Mouse (Mus musculus): ENCODE data around the gene Hdhd5. TPM values are rescaled to one million over a fixed set of nuclear protein-coding genes. Genes with fewer than 3 reads are reported as not detected.
A peak's percentile ranks its signal among the peaks of the same experiment; 100 is the strongest.

The Hdhd5 gene
- total RNA-seq, 2 experiments from 2014 or later, result 4.7 to 9.6 TPM

DNA sequence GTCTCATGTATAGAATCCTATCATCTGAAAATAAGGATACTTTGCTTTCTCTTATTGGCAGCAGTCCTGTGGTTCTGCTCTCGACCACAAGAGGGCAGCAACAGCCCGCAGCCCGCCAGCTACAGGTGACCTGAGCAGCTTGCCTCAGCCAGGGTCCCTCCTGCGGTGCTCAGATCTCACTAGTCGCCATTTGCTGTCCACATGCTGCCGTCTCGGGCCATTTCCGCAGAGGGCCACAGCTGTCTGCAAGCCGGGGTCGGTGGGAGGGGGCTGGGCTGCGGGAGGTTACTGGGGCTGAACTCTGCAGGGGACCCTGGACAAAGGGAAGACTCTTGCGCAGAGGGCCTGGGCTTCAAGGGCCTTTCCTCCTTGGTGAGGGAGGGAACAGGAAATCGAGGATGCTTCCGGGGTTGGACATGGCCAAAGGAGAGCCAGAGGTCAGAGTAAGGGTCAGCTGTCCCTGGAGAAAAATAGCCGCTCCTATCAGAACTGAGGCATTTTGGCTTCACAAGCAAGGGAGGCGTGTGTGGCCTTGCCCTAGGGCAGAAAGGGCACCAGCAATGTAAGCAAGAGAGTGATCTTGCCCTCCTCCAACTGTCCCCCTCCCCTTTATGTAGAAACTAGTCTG lies 8.1 kb upstream of the Hdhd5 start:
- peak; percentile 93 for ATAC-seq (replicated peaks; ENCODE audit: poor library complexity, severe bottlenecking)

DNA sequence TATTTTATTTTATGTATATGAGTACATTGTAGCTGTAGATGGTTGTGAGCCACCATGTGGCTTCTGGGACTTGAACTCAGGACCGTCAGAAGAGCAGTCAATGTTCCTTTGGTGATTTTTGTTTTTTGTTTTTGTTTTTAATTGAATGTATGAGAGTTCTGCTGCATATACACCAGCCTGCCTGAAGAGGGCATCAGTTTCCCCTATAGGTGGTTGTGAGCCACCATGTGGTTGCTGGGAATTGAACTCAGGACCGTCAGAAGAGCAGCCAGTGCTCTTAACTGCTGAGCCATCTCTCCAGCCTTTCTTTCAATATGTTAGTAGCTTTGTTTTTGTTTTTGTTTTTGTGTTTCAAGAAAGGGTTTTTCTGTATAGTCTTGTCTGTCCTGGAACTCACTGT lies 5.2 kb upstream of the Hdhd5 start:
- no peak for ATAC-seq (replicated peaks; ENCODE audit: poor library complexity, severe bottlenecking)

DNA sequence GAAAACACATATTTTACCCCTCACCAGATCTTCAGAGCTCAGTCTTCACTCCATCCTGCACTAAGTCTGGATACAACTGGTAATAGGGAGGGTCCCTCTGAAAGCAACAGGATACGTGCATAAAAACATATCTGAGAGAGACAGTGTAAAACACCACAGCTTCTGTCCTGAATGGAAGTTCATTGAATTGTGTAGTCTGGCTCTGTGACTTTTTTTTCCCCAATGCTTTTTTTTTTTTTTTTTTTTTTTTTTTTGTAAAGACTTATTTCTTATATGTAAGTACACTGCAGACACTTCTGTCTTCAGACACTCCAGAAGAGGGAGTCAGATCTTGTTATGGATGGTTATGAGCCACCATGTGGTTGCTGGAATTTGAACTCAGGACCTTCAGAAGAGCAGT lies 1.5 kb upstream of the Hdhd5 start:
- no peak for ATAC-seq (replicated peaks; ENCODE audit: poor library complexity, severe bottlenecking)

DNA sequence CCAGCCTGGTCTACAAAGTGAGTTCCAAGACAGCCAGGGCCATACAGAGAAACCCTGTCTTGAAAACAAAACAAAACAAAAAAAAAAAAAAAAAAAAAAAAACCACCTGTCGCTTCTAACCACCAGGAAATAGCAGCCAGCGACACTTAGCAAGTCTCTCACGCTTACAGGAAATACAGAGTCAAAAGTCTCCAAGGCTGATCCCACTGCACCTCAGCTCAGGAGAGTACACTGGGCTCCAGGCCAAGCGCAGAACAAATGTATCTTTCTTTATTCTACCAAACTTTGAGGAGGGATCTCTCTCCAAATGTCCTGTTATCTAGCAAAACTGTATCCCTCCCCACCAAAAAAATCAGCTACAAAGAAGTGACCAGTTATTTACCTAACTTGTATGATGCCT lies 2.0 kb downstream of the Hdhd5 start:
- no peak for ATAC-seq (replicated peaks; ENCODE audit: poor library complexity, severe bottlenecking)

DNA sequence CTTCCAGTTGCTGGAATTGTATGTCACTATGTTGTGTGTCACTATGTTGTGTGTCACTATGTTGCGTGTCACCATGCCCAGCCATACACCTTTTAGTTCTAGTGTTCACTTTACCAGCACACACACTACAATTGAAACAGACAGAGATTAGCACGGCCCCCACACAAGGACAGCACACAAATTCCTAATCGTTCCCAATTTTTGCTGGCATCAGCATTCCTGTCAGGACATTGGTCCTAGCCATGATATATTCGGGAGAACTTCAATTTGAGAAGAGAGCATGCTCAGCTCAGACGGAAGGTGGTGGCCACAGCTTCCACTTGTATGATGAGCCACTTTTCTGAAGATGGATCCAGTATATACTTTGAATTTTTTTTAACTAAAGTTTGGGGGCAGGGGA lies 6.3 kb downstream of the Hdhd5 start:
- ATAC-seq (replicated peaks; ENCODE audit: poor library complexity, severe bottlenecking), result no peak

DNA sequence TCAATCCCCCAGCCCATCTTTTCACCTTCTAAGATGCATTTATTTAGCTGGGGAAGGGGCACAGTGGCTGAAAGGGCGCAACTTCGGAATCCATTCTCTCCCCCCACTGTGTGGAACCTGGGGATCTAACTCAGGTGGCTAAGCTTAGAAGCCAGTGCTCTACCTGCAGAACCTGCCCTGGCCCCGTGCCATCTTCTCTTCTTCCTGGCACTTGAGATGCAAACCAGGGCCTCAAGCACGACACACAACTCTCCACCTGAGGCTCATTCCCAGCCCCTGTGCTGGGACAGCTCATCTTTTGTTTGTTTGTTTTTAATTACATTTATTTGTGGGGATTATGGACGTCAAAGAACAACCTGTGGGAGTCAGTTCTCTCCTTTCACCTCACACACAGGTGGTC lies 11.5 kb downstream of the Hdhd5 start:
- ATAC-seq (replicated peaks; ENCODE audit: poor library complexity, severe bottlenecking), result no peak

DNA sequence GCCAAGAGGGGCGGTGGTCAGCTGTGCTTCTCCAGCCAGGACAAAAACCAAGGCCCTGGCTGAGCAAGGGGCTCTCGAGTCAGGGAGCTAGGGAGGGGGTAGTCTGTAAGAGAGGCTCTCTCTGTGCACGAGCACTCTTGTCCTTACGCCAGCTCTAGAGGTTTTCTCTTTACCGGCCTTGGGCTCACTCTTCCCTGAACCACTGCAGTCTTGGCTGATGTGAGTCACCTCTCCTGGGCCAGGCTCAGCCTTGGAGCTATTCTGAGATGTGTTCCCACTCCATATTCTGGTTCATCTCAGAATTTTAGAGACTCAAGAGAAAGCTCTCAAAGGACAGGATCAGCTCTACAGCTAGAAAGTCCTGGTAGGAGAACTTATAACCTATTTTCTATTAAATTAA lies 13.8 kb downstream of the Hdhd5 start:
- ATAC-seq (replicated peaks; ENCODE audit: poor library complexity, severe bottlenecking), result no peak

DNA sequence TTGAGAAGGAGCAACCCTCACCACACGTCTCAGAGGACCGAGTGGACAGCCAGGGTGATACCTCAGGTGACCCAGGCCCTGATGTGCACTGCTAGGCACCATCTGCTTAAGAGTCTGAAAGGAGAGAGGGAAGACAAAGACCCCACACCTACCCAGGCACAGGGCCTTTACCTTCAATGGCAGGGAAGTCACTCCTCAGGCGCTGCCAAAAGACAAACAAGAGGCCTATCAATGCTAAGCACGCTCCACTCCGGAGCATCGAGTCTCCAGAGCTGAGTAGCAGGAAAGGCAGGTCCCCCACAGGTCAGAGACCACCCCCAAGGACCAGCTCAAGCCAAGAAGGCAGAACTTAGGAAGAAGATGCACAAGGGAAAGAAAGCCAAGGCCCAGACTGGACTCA lies 14.2 kb downstream of the Hdhd5 start:
- no peak for ATAC-seq (replicated peaks; ENCODE audit: poor library complexity, severe bottlenecking)

DNA sequence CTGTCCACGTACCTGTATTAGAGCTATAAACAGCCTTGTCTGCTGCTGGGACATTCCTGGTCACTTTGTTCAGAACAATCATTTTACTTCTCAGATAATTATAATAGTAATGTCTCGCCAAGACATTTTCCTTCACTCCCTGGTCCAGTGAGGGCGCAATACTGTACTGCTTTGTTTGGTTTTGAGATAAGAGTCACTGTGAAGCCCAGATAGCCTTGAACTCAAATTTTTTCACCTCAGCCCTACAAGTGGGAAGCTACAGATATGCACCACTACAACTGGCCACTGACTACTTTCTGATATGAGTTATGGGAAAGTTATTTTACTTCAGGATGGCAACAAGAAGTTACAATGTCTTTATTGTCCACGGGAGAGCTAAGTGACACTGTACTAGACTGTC lies 14.7 kb downstream of the Hdhd5 start:
- no peak for ATAC-seq (replicated peaks; ENCODE audit: poor library complexity, severe bottlenecking)

DNA sequence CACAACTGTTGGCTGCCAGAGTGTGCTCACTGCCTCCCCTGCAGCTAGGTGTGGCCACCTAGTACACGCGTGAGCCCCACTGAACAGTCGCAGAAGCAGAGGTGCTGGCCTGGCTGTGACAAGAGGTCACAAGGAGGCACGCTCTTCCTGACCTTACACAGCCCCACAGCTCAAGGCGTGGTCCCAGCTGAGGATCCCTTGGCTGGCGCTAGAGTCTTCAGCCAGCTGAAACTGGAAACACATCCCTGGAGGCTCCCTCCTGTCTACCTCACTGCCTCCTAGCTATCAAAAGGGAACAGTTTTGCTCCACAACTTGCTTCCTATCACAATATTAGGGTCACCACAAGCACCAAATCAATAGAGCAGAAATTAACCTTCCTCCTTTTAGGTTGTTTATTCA lies 19.9 kb downstream of the Hdhd5 start:
- no peak for ATAC-seq (replicated peaks; ENCODE audit: poor library complexity, severe bottlenecking)

DNA sequence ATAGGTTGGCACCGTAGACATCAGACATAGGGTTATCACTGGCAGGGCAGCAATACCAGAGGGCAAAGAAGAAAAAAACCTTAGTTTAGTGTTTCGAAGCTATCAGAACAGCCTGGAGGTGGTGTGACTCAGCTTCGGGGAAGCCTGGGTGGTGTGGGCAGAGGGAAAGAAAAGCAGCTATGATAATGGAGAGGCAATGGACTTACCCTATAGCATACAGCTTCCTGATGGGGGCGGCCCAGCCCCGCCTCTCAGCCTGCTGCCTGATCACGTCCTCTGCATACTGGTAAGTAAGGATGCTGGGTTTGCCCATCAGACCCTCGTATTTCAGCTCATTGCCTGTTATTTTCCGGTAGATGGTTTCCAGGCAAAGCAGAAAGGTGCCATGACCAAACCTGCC lies 20.7 kb downstream of the Hdhd5 start:
- no peak for ATAC-seq (replicated peaks; ENCODE audit: poor library complexity, severe bottlenecking)

DNA sequence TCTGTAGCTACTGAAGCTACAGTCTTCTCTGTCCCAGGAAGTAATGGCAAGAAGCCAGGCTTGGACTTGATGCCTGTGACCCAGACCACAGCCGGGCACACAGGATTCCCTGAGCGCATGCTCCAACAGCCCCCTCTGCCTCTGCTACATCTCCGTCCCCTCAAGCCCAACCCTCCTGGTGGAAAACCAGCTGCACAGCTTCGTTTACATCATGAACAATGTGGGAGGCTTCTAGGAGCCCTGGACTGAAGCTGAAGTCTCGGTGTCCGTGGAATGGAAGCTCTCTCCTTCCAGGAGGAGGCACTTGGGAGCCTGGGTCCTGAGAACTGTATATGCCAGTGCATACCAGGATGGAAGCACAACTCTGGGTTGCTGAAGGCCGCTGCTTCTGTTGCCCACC lies 21.1 kb downstream of the Hdhd5 start:
- no peak for ATAC-seq (replicated peaks; ENCODE audit: poor library complexity, severe bottlenecking)

DNA sequence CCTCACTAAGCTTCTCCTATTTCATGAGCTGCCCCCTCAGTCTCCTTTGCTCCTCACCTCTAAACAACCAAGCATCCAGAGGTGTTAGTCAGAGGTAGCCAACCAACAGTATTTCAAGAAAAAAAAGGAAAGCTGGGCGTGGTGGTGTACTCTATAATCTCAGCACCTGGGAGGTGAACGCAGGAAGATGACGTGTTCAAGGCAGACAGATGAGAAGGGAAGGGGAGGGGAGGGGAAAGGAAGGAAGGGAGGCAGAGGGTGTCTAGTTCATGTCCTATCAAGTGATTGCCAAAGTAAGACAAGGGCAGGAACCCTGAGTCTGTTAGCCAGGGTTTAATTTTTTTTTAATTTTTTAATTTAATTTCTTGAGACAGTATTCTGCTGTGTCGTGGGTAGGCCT lies 22.5 kb downstream of the Hdhd5 start:
- ATAC-seq (replicated peaks; ENCODE audit: poor library complexity, severe bottlenecking), result no peak

DNA sequence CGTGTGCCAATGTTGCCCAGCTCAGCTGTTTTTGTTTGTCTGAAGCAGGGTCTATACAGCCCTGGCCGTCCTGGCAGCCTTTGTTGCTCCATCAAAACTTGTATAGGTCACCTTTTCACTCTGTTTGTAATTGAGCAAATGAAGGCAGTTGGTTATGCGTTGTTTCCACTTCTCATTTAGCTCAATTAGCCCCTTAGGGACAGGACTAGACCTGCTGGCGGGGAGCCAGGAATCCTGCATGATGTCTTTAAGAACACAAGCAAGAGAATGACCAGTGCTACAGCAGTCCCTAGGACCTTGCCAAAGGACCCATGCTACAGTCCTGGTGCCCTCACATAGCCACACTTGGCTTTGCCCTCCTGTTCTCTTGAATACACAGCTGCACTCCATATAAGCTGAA lies 25.6 kb downstream of the Hdhd5 start:
- no peak for ATAC-seq (replicated peaks; ENCODE audit: poor library complexity, severe bottlenecking)

DNA sequence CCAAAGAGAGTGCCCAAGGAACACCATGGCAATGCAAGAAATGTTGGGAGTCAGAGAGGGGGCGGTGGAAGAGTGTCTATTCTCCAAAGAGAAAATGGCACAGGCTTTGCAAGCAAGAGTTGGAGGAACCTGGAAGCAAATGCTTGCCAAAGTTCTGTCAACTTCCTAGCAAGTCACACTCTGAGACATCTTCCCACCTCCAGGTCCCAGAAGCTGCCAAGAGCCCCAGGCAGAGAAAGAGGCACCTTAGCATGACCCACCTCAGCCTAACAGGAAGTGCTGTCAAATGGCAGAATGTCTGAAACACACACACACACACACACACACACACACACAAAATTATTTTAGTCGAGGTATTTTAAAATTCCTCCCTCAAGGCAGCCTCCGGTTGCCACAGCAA lies 27.1 kb downstream of the Hdhd5 start:
- ATAC-seq (replicated peaks; ENCODE audit: poor library complexity, severe bottlenecking), result no peak

DNA sequence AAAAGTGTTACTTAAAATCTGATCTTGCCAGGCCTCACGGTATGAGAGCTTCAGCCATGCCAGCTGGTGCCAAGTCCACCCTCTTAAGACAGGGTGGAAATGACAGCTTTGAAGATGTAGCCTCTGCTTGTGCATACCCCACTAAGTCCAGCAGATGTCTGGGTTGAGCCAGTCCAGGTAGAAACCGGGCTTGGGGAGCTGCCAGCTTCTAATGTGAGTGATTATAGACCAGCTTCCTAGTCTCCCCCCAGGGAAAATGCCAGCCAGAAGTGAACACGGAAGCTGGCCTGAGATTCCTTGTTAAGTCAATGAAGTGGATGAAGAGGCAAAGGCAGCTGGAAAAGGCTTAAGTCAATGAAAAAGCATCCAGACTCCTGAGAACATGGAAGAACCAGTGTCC lies 34.6 kb downstream of the Hdhd5 start:
- no peak for ATAC-seq (replicated peaks; ENCODE audit: poor library complexity, severe bottlenecking)

DNA sequence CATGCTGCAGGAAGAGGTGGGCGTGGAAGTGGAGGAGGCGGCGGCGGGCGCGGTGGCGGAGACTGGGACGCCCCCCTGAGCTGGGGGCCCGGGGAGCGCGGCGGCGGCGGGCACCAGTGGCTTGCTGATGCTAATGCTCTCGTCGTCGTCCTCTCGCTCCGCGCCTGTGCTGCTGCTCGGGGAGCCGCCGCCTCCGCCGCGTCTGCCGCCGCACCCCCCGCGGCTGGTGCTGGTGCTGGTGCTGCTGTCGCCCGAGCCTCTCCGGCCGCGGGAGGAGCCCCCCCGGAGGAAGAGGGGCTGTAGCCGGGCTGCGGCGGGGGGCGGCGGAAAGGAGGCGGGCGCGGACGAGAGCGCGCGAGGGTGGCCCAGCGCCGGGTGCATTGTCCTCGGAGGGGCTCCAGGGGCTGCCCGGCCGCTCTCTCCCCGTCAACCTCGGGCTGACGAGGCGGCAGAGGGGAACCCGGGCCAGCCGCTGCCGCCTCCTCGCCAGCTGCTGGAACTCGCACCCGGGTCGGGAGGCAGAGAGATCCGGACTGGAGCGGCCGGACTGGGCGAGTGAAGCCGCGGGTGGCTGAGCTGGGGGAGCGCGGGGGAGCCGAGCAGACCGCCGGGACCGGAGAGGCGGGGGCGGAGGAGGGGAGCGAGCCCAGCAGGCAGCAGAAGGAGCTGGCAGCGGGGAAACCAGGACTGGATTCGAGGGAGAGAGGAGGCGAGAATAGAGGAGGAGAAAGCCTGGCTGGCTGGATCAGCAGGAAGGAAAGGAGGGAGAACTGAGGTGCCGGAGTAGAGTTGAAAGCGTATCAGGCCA lies 37.5 kb downstream of the Hdhd5 start, which contains the start of gene Tmem121b:
Tmem121b (minus strand) TSS at position 434 of the 808 bp plus-strand sequence.
- ATAC-seq (replicated peaks; ENCODE audit: poor library complexity, severe bottlenecking), result peak; percentile 18

DNA sequence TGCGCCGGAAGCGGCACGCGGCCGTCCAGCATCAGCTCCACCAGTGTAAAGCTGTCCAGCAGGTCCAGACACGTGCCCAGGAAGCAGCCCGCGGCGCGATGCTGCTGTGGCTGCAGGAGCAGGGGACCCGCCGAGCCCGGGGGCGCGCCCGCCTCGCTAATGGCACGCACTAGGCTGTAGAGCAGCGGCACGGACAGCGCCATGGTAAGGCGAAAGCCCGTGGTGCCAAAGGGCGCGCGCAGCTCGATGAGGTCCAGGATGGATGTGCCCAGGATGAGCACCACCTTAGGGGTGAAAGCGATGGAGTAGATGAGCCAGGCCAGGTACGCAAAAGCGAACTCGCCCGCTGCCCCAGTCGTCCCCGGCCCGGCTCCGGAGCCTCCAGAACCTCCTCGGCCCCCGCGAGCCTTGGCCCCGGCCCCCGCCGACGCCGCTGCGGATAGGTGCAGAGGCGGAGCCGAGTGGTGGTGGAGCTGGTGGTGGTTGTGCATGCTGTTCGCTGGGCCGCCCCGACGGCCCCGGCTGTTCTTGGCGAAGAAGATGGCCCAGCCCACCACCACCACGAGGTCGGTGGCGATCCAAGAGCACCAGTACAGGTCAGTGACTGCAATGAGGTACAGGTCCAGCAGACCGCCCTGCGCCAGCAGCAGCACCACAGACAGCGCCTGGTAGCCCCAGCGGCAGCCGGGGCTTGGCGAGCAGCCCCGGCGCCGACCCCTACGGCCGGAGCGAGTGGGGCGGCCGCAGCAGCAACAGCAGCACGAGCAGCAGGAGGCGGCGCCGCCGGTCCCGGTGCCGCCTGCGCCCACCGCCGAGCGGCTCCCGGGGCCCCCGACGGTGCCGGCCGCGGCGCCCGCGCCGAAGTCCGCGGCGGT lies 38.4 kb downstream of the Hdhd5 start:
- peak; percentile 45 for ATAC-seq (replicated peaks; ENCODE audit: poor library complexity, severe bottlenecking)

DNA sequence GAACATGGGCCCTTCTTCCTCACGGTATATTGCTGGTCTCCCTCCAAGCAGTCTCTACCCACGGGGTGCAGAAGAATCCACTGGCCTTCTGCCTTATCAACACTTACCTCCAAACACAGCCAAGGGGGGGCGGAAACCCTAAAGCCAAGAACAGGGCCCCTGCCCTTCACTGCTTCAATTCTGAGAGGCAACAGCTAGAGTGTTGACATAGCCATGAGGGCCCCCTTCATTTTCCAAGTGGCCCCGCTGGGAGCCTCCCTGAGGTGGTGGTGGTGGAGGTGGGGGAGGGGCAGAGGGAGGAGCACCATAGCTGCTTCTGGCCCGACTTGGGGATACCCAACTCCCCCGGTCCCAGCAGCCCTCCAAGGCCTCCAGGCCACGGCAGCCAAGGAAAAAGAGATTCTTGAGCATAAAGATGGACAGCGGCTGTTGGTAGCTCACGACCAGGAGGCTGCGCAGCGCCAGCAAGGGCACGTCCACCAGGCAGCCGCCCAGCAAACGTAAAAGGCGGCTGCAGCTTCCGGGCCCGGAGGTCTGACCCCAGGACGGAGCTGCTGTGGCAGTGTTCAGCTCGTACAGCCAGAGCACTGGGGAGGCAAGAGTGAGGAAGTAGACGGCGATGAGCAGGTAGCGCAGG lies 39.1 kb downstream of the Hdhd5 start:
- ATAC-seq (replicated peaks; ENCODE audit: poor library complexity, severe bottlenecking), result peak; percentile 2; the same call in 1 of the 2 replicates

DNA sequence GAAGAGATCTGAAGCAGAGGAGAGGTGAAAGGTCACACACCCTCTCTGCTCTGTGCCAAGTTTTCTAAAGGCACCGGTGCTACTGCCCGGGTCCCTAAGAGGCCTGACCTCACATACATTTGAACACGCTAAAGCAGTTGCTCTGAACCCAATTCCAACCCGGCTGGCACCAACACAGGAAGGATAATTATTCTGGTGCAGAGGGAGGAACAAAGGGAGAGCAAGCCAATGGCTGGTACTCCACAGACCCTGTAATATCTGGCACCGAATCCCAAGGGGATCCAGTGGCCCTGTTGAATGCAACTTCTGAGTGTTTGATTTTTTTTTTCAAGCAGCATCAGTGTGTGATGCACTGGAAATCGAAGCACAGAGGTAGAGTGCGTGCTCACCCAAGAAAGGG lies 40.1 kb downstream of the Hdhd5 start:
- ATAC-seq (replicated peaks; ENCODE audit: poor library complexity, severe bottlenecking), result no peak

DNA sequence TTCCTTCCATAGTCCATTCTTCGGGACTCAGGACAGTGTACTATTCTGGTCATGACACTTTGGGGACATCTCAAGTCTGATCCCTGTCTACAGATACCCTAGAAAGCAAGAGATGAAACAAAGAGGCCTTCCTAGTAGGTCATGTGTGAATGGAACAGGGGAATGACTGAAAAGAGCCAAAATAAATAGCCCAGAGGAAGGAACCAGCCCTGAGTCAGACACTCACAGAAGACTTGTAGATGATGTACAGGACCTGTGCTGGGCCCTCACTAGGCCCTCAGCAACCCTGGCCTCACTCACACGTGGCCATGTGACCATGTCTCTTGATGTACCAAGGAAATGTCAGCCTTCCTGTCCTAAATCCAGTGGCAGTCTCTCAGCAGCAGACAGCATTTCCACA lies 41.7 kb downstream of the Hdhd5 start:
- ATAC-seq (replicated peaks; ENCODE audit: poor library complexity, severe bottlenecking), result no peak

Data from granulocyte monocyte progenitor cell, adult 5-6 weeks (primary cell).